Mouse (Mus musculus) kidney, embryonic 14.5 days (tissue): ENCODE results near the gene Ddx42. TPM values are rescaled to one million over a fixed set of nuclear protein-coding genes. Genes with fewer than 3 reads are reported as not detected.
"Not testable (repeated sequence)": the region's sequence is repeated elsewhere in the genome, so short reads cannot be mapped to it uniquely, and the experiment has no call there.

Experiments
- ATAC-seq: fragments of 200-750 bp; cut with Nextera tagmentation; 2 replicates; pipeline ENCODE4 v1.8.0; 2017; ENCODE audit warnings: moderate number of reproducible peaks, mild to moderate bottlenecking, moderate TSS enrichment, moderate library complexity; ENCODE audit not compliant: low FRiP score, low TSS enrichment
- H3K27ac ChIP-seq: fragments of 300-500 bp; sonication (generic); 2 replicates; pipeline ENCODE4 v1.5.1; 2014; ENCODE audit warnings: low read depth, mild to moderate bottlenecking, low read length, moderate library complexity, mixed read lengths
- H3K27me3 ChIP-seq: fragments of 300-500 bp; sonication (generic); 2 replicates; pipeline ENCODE4 v1.6.1; 2014; ENCODE audit warnings: mild to moderate bottlenecking, low read length; ENCODE audit not compliant: control insufficient read depth, insufficient read depth
- H3K36me3 ChIP-seq: fragments of 300-500 bp; sonication (generic); 2 replicates; pipeline ENCODE4 v1.6.1; 2014; ENCODE audit warnings: low read length, mixed read lengths; ENCODE audit not compliant: control insufficient read depth, insufficient read depth
- H3K4me1 ChIP-seq: fragments of 300-500 bp; sonication (generic); 2 replicates; pipeline ENCODE4 v1.6.1; 2014; ENCODE audit warnings: low read length, mixed read lengths; ENCODE audit not compliant: control insufficient read depth, insufficient read depth
- H3K4me2 ChIP-seq: fragments of 300-500 bp; sonication (generic); replicated peaks from 2 replicates; pipeline ENCODE4 v1.6.1; 2014; ENCODE audit warnings: low read depth, mild to moderate bottlenecking, low read length
- H3K4me3 ChIP-seq: fragments of 300-500 bp; sonication (generic); 2 replicates; pipeline ENCODE4 v1.5.1; 2014; ENCODE audit warnings: mild to moderate bottlenecking, low read length
- H3K9ac ChIP-seq: fragments of 300-500 bp; sonication (generic); 2 replicates; pipeline ENCODE4 v1.6.1; 2014; ENCODE audit warnings: low read depth, mild to moderate bottlenecking, low read length, moderate library complexity
- H3K9me3 ChIP-seq: fragments of 300-500 bp; sonication (generic); 2 replicates; pipeline ENCODE4 v1.6.1; 2016; ENCODE audit warnings: low read length; ENCODE audit not compliant: control insufficient read depth
- WGBS: fragments of 180-500 bp; shearing (Covaris S2); extraction: QIAGEN DNeasy Blood & Tissue Kit; methylation state at CpG from one replicate; pipeline ENCODE4 v1.1.7; 2014; 5-methylcytosine and 5-hydroxymethylcytosine counted together
- polyA plus RNA-seq: library from polyadenylated mRNA; unstranded; fragments of >200 nt; fragmentation: Nextera tagmentation; extraction: Ambion mirVana; gene quantifications from 2 replicates; pipeline ENCODE4 v1.2.1, GENCODE M21; 2014

Ddx42 gene
- polyA plus RNA-seq, 1 experiment from 2014 or later = 71.8 TPM

DNA sequence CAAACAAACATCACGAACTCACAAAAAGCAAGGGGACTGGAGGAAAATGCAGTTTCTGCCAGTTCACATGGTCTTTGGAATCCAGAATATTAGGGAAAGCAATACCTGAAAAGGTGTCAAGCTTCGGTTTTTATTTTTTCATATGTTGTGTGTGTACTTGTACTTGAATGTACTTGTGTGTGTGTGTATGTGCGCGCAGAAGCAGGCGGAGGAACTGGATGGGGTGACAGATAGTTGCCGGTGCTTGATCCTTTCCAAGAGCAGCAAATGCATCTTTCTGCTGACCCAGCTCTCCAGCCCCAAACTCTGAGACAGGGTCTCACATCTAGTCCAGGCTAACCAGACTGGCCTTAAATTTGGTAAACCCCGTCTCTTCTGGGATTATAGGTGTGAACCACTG is 21.8 kb upstream of the Ddx42 start:
- no peak overlapping the region for H3K9ac ChIP-seq
- H3K27ac ChIP-seq = no peak overlapping the region
- no peak overlapping the region for H3K4me3 ChIP-seq
- H3K9me3 ChIP-seq = no peaks in the 10 kb centered on the region
- H3K4me2 ChIP-seq = no peak overlapping the region
- H3K4me1 ChIP-seq = no peaks in the 10 kb centered on the region
- peaks cover 23% of the 10 kb centered on the region; the same call in 1 of the 2 replicates for H3K36me3 ChIP-seq
- no peaks in the 10 kb centered on the region for H3K27me3 ChIP-seq
- WGBS = 91% methylated on average over 7 of the region's 7 CpGs
- ATAC-seq = no peak

DNA sequence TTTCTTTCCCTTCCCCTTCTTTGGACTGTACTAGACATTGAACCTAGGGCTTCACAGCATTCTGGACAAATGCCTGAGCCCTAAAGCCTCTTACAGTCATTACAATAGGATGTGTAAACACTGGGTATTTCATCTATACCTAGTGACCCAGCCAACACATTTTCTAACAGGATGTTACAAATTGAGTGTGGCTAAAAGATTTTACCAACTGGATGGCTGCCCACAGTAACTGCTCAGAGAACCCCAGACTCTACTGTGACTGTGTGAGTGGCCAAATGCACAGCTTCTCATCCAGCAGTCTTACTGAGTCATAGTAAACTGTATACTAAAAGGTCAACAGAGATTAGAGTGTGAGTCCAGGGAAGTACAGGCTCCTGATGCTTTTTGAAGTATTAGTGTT is 21.4 kb upstream of the Ddx42 start:
- Histone ChIP-seq H3K9ac (no peak overlapping the region), H3K27ac (no peak overlapping the region), H3K4me3 (no peak overlapping the region), H3K27me3 (no peaks in the 10 kb centered on the region), H3K36me3 (peaks cover 25% of the 10 kb centered on the region; the same call in 1 of the 2 replicates), H3K9me3 (no peaks in the 10 kb centered on the region), H3K4me2 (no peak overlapping the region), H3K4me1 (no peaks in the 10 kb centered on the region)
- no peak for ATAC-seq

DNA sequence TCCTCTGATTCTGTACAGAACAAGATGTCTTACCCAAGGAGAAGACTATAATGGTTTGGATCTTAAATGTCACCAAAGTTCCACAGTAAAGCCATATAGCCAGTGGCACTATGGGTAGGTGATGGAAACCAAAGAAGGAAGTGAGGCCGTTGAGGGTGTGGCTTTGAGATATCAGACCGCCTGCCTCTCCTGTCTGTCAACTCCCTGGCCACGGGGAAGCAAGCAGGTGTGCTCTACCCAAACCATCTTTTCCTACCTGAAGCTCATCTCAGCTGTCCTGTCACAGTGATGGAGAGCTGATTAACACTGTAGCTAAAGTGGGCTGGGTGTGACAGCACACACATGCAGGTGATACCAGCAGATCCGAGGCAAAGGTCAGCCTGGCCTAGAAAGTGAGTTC is 18.4 kb upstream of the Ddx42 start:
- ATAC-seq = no peak
- H3K9me3 ChIP-seq = no peaks in the 10 kb centered on the region
- no peak overlapping the region for H3K4me2 ChIP-seq
- peaks cover 52% of the 10 kb centered on the region for H3K36me3 ChIP-seq
- WGBS = 89% methylated on average over 4 of the region's 4 CpGs
- no peak overlapping the region for H3K9ac ChIP-seq
- no peaks in the 10 kb centered on the region for H3K27me3 ChIP-seq
- no peak overlapping the region for H3K27ac ChIP-seq
- no peak overlapping the region for H3K4me3 ChIP-seq
- no peaks in the 10 kb centered on the region for H3K4me1 ChIP-seq

DNA sequence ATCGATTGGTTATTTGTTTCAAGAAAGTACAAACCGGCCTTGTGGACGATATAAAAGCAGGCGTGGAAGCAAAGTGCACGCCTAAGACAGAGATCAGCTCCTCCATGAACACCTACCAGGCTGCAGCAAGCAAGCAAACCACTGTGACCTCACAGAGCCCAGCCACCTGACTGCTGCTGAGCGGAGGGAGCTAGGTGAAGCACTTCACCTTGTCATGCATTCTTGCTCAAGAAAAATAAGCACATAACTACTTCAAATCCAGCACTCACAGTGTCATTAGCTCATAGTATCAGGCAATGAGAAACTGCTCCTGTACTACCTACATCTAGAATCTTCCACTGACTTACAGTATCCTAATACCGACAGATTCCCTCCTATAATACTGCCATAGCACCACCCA is 16.7 kb upstream of the Ddx42 start:
- H3K27ac ChIP-seq, H3K4me1 ChIP-seq, ATAC-seq, H3K9me3 ChIP-seq, H3K4me2 ChIP-seq, H3K9ac ChIP-seq, H3K4me3 ChIP-seq, H3K27me3 ChIP-seq: not testable (repeated sequence)
- 92% methylated on average over 7 of the region's 7 CpGs for WGBS
- H3K36me3 ChIP-seq = peaks cover 67% of the 10 kb centered on the region

DNA sequence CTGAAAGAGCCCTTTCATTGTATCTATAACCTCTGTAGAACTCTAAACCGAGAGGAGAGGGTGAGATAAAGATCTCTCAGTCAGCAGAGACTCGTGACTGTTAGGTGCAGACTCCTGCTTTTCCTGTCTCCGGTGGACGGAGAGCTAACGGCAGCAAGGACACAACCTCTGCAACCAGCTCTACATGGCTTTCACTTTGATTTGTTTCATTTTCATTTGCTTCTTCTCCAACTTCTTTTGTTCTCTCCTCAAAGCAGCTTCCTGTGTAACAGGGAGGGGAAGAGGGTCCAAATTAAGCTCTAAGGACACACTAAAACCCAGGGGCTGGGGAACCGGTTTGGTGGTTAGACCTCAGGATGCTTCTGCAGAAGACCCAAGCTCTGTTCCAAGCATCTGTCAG is 16.0 kb upstream of the Ddx42 start:
- no peaks in the 10 kb centered on the region for H3K4me1 ChIP-seq
- no peak overlapping the region for H3K4me3 ChIP-seq
- H3K9ac ChIP-seq = no peak overlapping the region
- ATAC-seq = no peak
- no peaks in the 10 kb centered on the region for H3K27me3 ChIP-seq
- H3K36me3 ChIP-seq = peaks cover 75% of the 10 kb centered on the region
- no peak overlapping the region for H3K4me2 ChIP-seq
- no peak overlapping the region for H3K27ac ChIP-seq
- 75% methylated on average over 6 of the region's 6 CpGs for WGBS
- H3K9me3 ChIP-seq = no peaks in the 10 kb centered on the region

DNA sequence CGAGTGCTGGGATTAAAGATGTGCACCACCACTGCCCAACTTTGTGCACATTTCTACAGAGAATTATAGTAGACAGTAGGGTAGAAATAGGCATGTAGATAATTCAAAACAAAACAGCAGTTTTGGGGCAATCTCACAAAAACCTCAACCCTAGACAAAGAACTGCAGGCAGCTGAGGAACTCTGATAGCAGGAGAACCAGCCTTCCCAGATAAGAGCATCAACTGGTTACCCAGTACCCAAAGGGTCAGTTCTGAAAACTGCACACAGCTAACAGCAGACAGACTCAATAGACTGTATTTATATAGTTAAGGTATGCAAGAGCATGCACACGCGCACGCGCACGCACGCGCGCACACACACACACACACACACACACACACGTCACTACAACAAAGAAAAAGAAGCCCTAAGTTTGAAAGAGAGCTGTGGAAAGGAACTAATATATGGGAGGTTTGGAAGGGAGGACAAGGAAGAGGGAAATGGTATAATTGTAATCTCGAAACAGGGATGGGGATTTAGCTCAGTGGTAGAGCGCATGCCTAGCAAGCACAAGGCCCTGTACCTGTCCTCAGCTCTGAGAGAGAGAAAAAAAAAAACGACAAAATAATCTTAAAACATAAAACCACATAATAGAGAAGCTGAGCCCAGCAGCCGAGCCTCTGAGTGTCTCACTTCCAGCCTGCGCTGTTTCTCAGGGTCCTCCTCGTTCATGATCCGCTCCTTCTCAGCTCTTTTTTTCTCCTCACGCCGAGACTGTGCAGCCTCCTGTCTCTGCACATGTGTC is 15.2 kb upstream of the Ddx42 start:
- no peaks in the 10 kb centered on the region for H3K9me3 ChIP-seq
- no peaks in the 10 kb centered on the region for H3K4me1 ChIP-seq
- peaks cover 78% of the 10 kb centered on the region for H3K36me3 ChIP-seq
- no peak overlapping the region for H3K9ac ChIP-seq
- H3K27me3 ChIP-seq = no peaks in the 10 kb centered on the region
- ATAC-seq = no peak
- H3K27ac ChIP-seq = no peak overlapping the region
- H3K4me2 ChIP-seq = no peak overlapping the region
- WGBS = 96% methylated on average over 19 of the region's 19 CpGs
- H3K4me3 ChIP-seq = no peak overlapping the region

DNA sequence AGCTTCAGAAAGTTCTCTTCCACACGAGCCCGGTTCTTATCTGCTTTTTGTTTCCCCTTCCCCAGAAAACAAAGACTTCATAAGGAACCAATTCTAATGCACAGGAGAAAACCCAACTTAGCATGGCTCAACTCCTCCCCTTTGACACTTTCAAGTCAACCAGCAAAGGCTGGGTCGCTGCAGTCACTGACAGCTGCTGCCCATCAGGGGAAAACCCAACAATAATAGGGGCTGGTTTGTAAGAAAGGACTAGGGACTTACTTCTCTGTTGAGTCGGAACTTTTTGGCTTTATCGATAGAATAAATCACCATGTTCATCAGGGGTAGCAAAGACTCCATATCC is 14.6 kb upstream of the Ddx42 start, which contains the start of gene Strada:
Strada (minus strand) TSS at position 46 of the 343 bp plus-strand sequence.
- no peak within 1 kb of the TSS for H3K4me3 ChIP-seq
- no peak within 1 kb of the TSS for H3K4me2 ChIP-seq
- no peak for ATAC-seq
- H3K4me1 ChIP-seq = no peaks in the 10 kb centered on the region
- H3K9ac ChIP-seq = no peak within 1 kb of the TSS
- no peak within 1 kb of the TSS for H3K27ac ChIP-seq
- WGBS = 82% methylated on average over 5 of the region's 5 CpGs
- H3K9me3 ChIP-seq = no peaks in the 10 kb centered on the region
- peaks cover 80% of the 10 kb centered on the region for H3K36me3 ChIP-seq
- H3K27me3 ChIP-seq = no peaks in the 10 kb centered on the region

DNA sequence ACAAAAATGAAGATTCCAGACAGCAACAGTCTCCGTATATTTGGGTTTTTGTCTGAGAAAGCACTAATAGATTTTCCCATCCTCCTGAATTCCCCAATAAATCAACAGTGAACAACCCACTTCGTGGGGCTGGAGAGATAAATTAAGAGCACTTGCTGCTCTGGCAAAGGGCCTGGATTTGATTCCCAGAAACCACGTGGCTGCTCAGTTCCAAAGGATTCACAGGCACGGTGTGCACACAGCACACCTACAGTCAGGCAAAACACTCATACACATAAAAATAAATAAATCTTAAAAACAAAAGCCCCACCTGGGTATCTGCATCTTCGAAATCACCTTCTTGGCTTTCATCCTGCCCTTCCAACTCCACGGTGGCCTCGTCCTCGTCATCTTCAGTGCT is 4.0 kb upstream of the Ddx42 start:
- H3K4me1 ChIP-seq = peaks cover 9% of the 10 kb centered on the region
- H3K9ac ChIP-seq = no peak overlapping the region
- ATAC-seq = no peak
- no peaks in the 10 kb centered on the region for H3K27me3 ChIP-seq
- no peak overlapping the region for H3K4me2 ChIP-seq
- H3K9me3 ChIP-seq = no peaks in the 10 kb centered on the region
- peaks cover 47% of the 10 kb centered on the region for H3K36me3 ChIP-seq
- H3K27ac ChIP-seq = no peak overlapping the region
- no peak overlapping the region for H3K4me3 ChIP-seq
- 84% methylated on average over 8 of the region's 8 CpGs for WGBS

DNA sequence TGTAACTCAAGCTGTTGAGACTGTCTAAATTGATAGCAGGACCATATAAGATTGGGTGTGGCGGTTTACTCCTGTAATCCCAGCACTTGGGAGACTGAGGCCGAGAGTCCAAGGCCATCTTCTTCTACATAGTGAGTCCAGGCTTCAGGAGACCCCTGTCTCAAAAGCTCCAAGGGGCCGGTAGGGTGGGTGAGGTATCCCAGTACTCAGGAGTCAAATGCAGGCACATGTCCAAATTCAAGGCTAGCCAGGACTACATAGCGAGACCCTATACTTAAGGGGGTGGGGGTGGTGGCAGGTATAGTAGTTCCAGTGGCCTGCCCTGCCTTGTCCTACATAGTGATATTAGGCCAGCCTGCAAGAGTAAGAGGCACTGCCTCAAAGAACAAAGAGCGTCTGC is 1.9 kb upstream of the Ddx42 start:
- H3K9me3 ChIP-seq = no peaks in the 10 kb centered on the region
- H3K27ac ChIP-seq = no peak overlapping the region
- no peak for ATAC-seq
- H3K27me3 ChIP-seq = no peaks in the 10 kb centered on the region
- WGBS = 88% methylated on average over 5 of the region's 5 CpGs
- H3K4me2 ChIP-seq = peak overlapping the region; percentile 74
- no peak overlapping the region; the same call in 1 of the 2 replicates for H3K9ac ChIP-seq
- peak overlapping the region; percentile 99 for H3K4me3 ChIP-seq
- H3K36me3 ChIP-seq = peaks cover 28% of the 10 kb centered on the region
- H3K4me1 ChIP-seq = peaks cover 13% of the 10 kb centered on the region
